Mouse (Mus musculus) brain, embryonic 14.5 days (tissue): ENCODE results near the gene Mphosph9. TPM values are rescaled to one million over a fixed set of nuclear protein-coding genes. Genes with fewer than 3 reads are reported as not detected.

Experiments used
- DNase-seq: peaks from one replicate; pipeline ENCODE4 v3.0.0-alpha.2; 2011; ENCODE audit warnings: low read depth
- CTCF ChIP-seq: fragments of 200-500 bp; IDR thresholded peaks from 2 replicates; pipeline ENCODE4 v1.5.1; 2012; ENCODE audit warnings: inconsistent platforms, mild to moderate bottlenecking, moderate library complexity, borderline replicate concordance; ENCODE audit not compliant: insufficient read depth, insufficient read length; ENCODE audit errors: extremely low read depth
- POLR2A ChIP-seq: fragments of 200-500 bp; IDR thresholded peaks from 2 replicates; pipeline ENCODE4 v1.6.1; 2012; ENCODE audit warnings: mild to moderate bottlenecking, inconsistent platforms, borderline replicate concordance; ENCODE audit not compliant: poor library complexity, insufficient read depth, insufficient read length, severe bottlenecking; ENCODE audit errors: extremely low read depth
- polyA plus RNA-seq: library from polyadenylated mRNA; depleted of rRNA; stranded (reverse); fragments of >200 nt; gene quantifications from 2 replicates; pipeline ENCODE4 v1.2.3, GENCODE M21; 2012

Mphosph9 gene
- polyA plus RNA-seq, 1 experiment: 19.4 TPM

- DNase-seq: peak; percentile 22
- TF ChIP-seq POLR2A: no peak
- no peak for TF ChIP-seq CTCF
Observed at GRCm38 (mm10) chr5:124214516-124215145, 113.1 kb downstream of the Mphosph9 start.

- no peak for TF ChIP-seq CTCF
- TF ChIP-seq POLR2A: no peak
- DNase-seq: no peak
Observed at GRCm38 (mm10) chr5:124213588-124214469, 113.9 kb downstream of the Mphosph9 start.

- TF ChIP-seq POLR2A: no peak
- no peak for TF ChIP-seq CTCF
- no peak for DNase-seq
Observed at GRCm38 (mm10) chr5:124211669-124212068, 116.1 kb downstream of the Mphosph9 start.

GRCm38 (mm10) chr5:124211234-124211633 is 116.5 kb downstream of the Mphosph9 start:
- DNase-seq: peak; percentile 29

GRCm38 (mm10) chr5:124210281-124211016 is 117.3 kb downstream of the Mphosph9 start:
- no peak for TF ChIP-seq POLR2A
- no peak for TF ChIP-seq CTCF
- DNase-seq: peak; percentile 18

More at GRCm38 (mm10) chr5:124211234-124211633, 116.5 kb downstream of the Mphosph9 start:
- TF ChIP-seq CTCF (no peak), POLR2A (no peak)

GRCm38 (mm10) chr5:124209850-124210249 is 117.9 kb downstream of the Mphosph9 start:
- no peak for DNase-seq
- TF ChIP-seq POLR2A (no peak), CTCF (no peak)

- TF ChIP-seq POLR2A (no peak), CTCF (no peak)
Observed at GRCm38 (mm10) chr5:124208030-124208429, 119.7 kb downstream of the Mphosph9 start.

GRCm38 (mm10) chr5:124206481-124207038 is 121.2 kb downstream of the Mphosph9 start:
- TF ChIP-seq POLR2A: no peak
- no peak for TF ChIP-seq CTCF
- peak; percentile 27 for DNase-seq

More at GRCm38 (mm10) chr5:124208030-124208429, 119.7 kb downstream of the Mphosph9 start:
- no peak for DNase-seq

GRCm38 (mm10) chr5:124205809-124206380 is 121.9 kb downstream of the Mphosph9 start:
- peak; percentile 24 for DNase-seq
- TF ChIP-seq CTCF (no peak), POLR2A (no peak)

- DNase-seq: no peak
- no peak for TF ChIP-seq CTCF
- no peak for TF ChIP-seq POLR2A
Observed at GRCm38 (mm10) chr5:124205211-124205610, 122.6 kb downstream of the Mphosph9 start.
